Mouse (Mus musculus) neural tube, embryonic 13.5 days (tissue): ENCODE results near the gene Mon2. TPM values are rescaled to one million over a fixed set of nuclear protein-coding genes. Genes with fewer than 3 reads are reported as not detected.
A peak's percentile ranks its signal among the peaks of the same experiment; 100 is the strongest.

Experiments
- ATAC-seq: fragments of 200-750 bp; cut with Nextera tagmentation; 2 replicates; pipeline ENCODE4 v1.8.0; 2017; ENCODE audit warnings: low read depth, mild to moderate bottlenecking, moderate TSS enrichment, moderate library complexity
- H3K27ac ChIP-seq: fragments of 300-500 bp; sonication (generic); replicated peaks from 2 replicates; pipeline ENCODE4 v1.5.1; 2015; ENCODE audit warnings: moderate library complexity, mild to moderate bottlenecking, inconsistent platforms
- H3K27me3 ChIP-seq: fragments of 300-500 bp; sonication (generic); 2 replicates; pipeline ENCODE4 v1.6.1; 2015; ENCODE audit warnings: mild to moderate bottlenecking, inconsistent platforms
- H3K36me3 ChIP-seq: fragments of 300-500 bp; sonication (generic); 2 replicates; pipeline ENCODE4 v1.6.1; 2015; ENCODE audit warnings: mild to moderate bottlenecking, inconsistent platforms
- H3K4me1 ChIP-seq: fragments of 300-500 bp; sonication (generic); replicated peaks from 2 replicates; pipeline ENCODE4 v1.6.1; 2015; ENCODE audit warnings: inconsistent platforms
- H3K4me2 ChIP-seq: fragments of 300-500 bp; sonication (generic); 2 replicates; pipeline ENCODE4 v1.6.1; 2015; ENCODE audit warnings: inconsistent platforms, mild to moderate bottlenecking, moderate library complexity
- H3K4me3 ChIP-seq: fragments of 300-500 bp; sonication (generic); 2 replicates; pipeline ENCODE4 v1.5.1; 2015; ENCODE audit warnings: mild to moderate bottlenecking, inconsistent platforms
- H3K9ac ChIP-seq: fragments of 300-500 bp; sonication (generic); 2 replicates; pipeline ENCODE4 v1.6.1; 2015; ENCODE audit warnings: moderate library complexity, mild to moderate bottlenecking, inconsistent platforms
- H3K9me3 ChIP-seq: fragments of 300-500 bp; sonication (generic); 2 replicates; pipeline ENCODE4 v1.6.1; 2016; ENCODE audit warnings: inconsistent platforms
- WGBS: fragments of 180-500 bp; shearing (Covaris S2); methylation state at CpG from one replicate; pipeline ENCODE4 v1.1.7; 2015; 5-methylcytosine and 5-hydroxymethylcytosine counted together
- polyA plus RNA-seq: library from polyadenylated mRNA; unstranded; fragments of >200 nt; fragmentation: Nextera tagmentation; extraction: Ambion mirVana; gene quantifications from 2 replicates; pipeline ENCODE4 v1.2.1, GENCODE M21; 2015

The Mon2 gene
- polyA plus RNA-seq, 1 experiment from 2014 or later, result 26.7 TPM

DNA sequence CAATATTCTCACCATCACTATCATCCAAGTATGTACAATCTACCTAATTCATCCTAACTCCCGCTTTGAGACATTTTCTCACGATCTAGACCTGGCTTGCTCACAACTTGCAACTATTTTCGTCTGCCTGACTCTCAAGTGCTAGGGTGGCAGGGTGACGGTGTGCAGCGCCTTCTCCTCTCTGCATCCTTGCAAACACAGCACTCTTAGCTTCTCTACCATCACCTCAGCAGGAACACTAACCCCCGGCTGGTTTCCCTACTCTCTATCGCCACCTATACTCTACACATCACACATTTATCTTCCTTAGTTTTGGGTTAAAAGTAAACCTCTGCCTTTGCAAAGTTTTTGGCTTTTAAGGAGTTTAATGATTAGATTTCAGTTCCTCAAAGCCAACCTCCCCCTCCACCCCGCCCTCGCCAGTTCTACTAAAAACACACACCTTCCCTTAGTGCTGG, 88.6 kb downstream of the Mon2 start:
- WGBS, result 26% methylated on average over 9 of the region's 9 CpGs

GRCm38 (mm10) chr10:122986320-122987225, 89.7 kb downstream of the Mon2 start:
- Histone ChIP-seq H3K9ac (peak overlapping the region; percentile 100), H3K4me1 (peaks cover 43% of the 10 kb centered on the region), H3K9me3 (no peaks in the 10 kb centered on the region), H3K4me3 (peak overlapping the region; percentile 93), H3K36me3 (peaks cover 15% of the 10 kb centered on the region), H3K27me3 (no peaks in the 10 kb centered on the region), H3K4me2 (peak overlapping the region; percentile 88), H3K27ac (peak overlapping the region; percentile 100)
- peak; percentile 70 for ATAC-seq
- 10% methylated on average over 54 of the region's 54 CpGs for WGBS

More for the DNA sequence above, 88.6 kb downstream of the Mon2 start:
- peaks cover 17% of the 10 kb centered on the region for H3K36me3 ChIP-seq
- H3K9ac ChIP-seq, result 0 out of 2 replicates have a peak overlapping the region, but pooled peaks have one; percentile 23
- peak overlapping the region; percentile 11; the same call in 1 of the 2 replicates for H3K4me2 ChIP-seq
- H3K4me1 ChIP-seq, result peaks cover 33% of the 10 kb centered on the region
- H3K9me3 ChIP-seq, result no peaks in the 10 kb centered on the region
- no peaks in the 10 kb centered on the region for H3K27me3 ChIP-seq
- no peak for ATAC-seq
- no peak overlapping the region for H3K4me3 ChIP-seq
- 0 out of 2 replicates have a peak overlapping the region, but pooled peaks have one; percentile 23 for H3K27ac ChIP-seq

- Histone ChIP-seq H3K4me2 (peak overlapping the region; percentile 88), H3K27me3 (no peaks in the 10 kb centered on the region), H3K9ac (peak overlapping the region; percentile 100), H3K36me3 (peaks cover 13% of the 10 kb centered on the region), H3K9me3 (no peaks in the 10 kb centered on the region), H3K27ac (peak overlapping the region; percentile 100), H3K4me1 (peaks cover 50% of the 10 kb centered on the region), H3K4me3 (peak overlapping the region; percentile 93)
- WGBS, result 1% methylated on average over 71 of the region's 115 CpGs
- ATAC-seq, result peak; percentile 92
These were observed 90.6 kb downstream of the Mon2 start for GRCm38 (mm10) chr10:122985515-122986319.

GRCm38 (mm10) chr10:122985252-122985514, 91.1 kb downstream of the Mon2 start:
- Histone ChIP-seq H3K27ac (peak overlapping the region; percentile 100), H3K4me2 (peak overlapping the region; percentile 88), H3K4me3 (peak overlapping the region; percentile 93), H3K4me1 (peaks cover 50% of the 10 kb centered on the region), H3K9me3 (no peaks in the 10 kb centered on the region), H3K9ac (peak overlapping the region; percentile 100), H3K27me3 (no peaks in the 10 kb centered on the region), H3K36me3 (peaks cover 15% of the 10 kb centered on the region)
- under 1% methylated on average over 37 of the region's 37 CpGs for WGBS
- ATAC-seq, result peak; percentile 4; the same call in 1 of the 2 replicates

- H3K9ac ChIP-seq, result peak overlapping the region; percentile 100
- H3K9me3 ChIP-seq, result no peaks in the 10 kb centered on the region
- H3K4me2 ChIP-seq, result peak overlapping the region; percentile 88
- no peak for ATAC-seq
- peaks cover 50% of the 10 kb centered on the region for H3K4me1 ChIP-seq
- H3K36me3 ChIP-seq, result peaks cover 15% of the 10 kb centered on the region
- H3K4me3 ChIP-seq, result peak overlapping the region; percentile 93
- H3K27me3 ChIP-seq, result no peaks in the 10 kb centered on the region
- peak overlapping the region; percentile 100 for H3K27ac ChIP-seq
- 2% methylated on average over 10 of the region's 10 CpGs for WGBS
These were observed 91.6 kb downstream of the Mon2 start for GRCm38 (mm10) chr10:122984531-122985251.

DNA sequence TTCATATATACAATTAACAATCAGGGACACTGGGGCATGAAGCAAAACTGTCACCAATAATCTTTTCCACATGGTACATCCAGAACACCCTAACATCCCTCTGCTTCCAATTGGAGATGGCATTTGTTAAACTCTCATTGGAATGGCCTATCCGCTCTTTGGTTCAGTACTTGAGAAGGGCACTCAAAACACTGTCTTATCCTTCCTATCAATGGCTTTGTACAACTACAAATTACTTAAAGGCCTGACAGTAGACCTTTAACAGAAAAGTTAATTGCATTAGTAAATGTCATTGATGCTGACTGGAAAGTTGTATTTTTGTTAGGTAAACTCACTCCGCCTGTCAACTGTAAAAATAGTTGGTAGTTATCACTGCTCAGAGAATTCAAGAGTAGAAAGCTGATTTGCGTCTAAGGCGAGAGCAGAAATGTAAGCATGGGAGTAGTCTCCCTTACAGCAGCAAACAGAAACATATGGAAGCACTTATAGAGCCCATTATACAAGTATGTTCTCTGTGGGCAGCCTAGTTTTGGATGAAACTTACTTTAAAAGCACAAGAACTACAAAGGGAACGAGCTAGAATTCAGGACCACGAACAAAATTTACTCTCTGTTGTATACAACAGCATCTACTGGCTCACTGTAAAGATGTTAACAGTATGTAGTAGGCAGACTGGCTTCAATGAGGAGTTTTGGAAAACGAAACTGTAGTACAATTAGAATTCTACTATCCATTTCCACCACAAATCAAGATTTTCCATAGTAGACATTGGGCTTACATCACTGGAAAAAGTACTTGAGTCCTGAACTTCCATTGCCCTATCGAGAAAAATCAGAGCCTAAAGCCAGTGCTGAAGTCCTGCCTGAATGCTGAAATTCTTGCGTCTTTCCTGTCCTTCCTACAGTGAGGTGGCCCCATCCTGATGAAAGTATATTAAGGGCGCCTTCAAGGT, 92.5 kb downstream of the Mon2 start:
- Histone ChIP-seq H3K36me3 (peaks cover 20% of the 10 kb centered on the region), H3K4me3 (peak overlapping the region; percentile 93), H3K27me3 (no peaks in the 10 kb centered on the region), H3K4me2 (peak overlapping the region; percentile 88), H3K4me1 (peaks cover 50% of the 10 kb centered on the region), H3K9me3 (no peaks in the 10 kb centered on the region), H3K27ac (peak overlapping the region; percentile 100), H3K9ac (peak overlapping the region; percentile 100)
- no peak for ATAC-seq
- 43% methylated on average over 10 of the region's 10 CpGs for WGBS

GRCm38 (mm10) chr10:122982909-122983578, 93.3 kb downstream of the Mon2 start:
- Histone ChIP-seq H3K27me3 (no peaks in the 10 kb centered on the region), H3K27ac (peak overlapping the region; percentile 100)

DNA sequence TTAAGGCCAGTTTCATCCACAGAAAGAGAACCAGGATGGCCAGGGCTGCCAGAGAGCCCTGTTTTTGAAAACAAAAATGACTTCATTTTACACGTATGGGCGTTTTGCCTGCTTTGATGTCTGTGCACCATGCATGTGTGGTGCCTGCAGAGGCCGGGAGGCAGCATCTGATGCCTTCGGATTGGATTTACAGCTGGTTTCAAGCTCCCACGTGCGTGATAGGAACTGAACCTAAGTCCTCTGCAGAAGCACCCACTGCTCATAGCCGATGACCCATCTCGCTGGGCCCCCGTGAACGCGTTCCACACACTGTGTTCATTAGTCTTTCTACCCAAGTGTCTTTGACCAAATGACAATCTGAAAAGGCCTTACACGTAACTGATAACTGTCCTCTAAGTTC, 96.2 kb downstream of the Mon2 start:
- H3K9me3 ChIP-seq, result no peaks in the 10 kb centered on the region
- H3K36me3 ChIP-seq, result peaks cover 20% of the 10 kb centered on the region
- no peak for ATAC-seq
- no peak overlapping the region for H3K27ac ChIP-seq
- 94% methylated on average over 12 of the region's 12 CpGs for WGBS
- no peak overlapping the region for H3K9ac ChIP-seq
- H3K4me2 ChIP-seq, result no peak overlapping the region
- H3K27me3 ChIP-seq, result no peaks in the 10 kb centered on the region
- H3K4me3 ChIP-seq, result no peak overlapping the region
- H3K4me1 ChIP-seq, result peaks cover 62% of the 10 kb centered on the region

More at GRCm38 (mm10) chr10:122982909-122983578, 93.3 kb downstream of the Mon2 start:
- peak overlapping the region; percentile 100 for H3K9ac ChIP-seq
- H3K9me3 ChIP-seq, result no peaks in the 10 kb centered on the region
- peaks cover 52% of the 10 kb centered on the region for H3K4me1 ChIP-seq
- peak overlapping the region; percentile 93 for H3K4me3 ChIP-seq
- 63% methylated on average over 11 of the region's 11 CpGs for WGBS
- no peak for ATAC-seq
- H3K4me2 ChIP-seq, result peak overlapping the region; percentile 88
- H3K36me3 ChIP-seq, result peaks cover 20% of the 10 kb centered on the region

DNA sequence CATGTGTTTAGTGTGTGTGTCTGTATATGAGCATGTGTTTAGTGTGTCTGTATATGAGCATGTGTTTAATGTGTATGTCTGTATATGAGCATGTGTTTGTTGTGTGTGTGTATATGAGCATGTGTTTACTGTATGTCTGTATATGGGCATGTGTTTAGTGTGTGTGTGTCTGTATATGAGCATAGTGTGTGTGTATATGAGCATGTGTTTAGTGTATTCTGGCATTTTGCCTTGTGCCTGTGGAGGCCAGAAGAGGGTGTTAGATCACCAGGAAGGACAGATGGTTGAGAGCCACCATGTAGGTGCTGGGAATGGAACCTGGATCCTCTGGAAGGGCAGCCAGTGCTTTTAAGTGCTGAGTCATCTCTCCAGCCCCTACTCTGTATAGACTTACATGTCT, 96.9 kb downstream of the Mon2 start:
- no peak overlapping the region for H3K9ac ChIP-seq
- H3K9me3 ChIP-seq, result no peaks in the 10 kb centered on the region
- peaks cover 60% of the 10 kb centered on the region for H3K4me1 ChIP-seq
- H3K4me2 ChIP-seq, result no peak overlapping the region
- H3K27me3 ChIP-seq, result no peaks in the 10 kb centered on the region
- H3K36me3 ChIP-seq, result peaks cover 20% of the 10 kb centered on the region
- no peak overlapping the region for H3K4me3 ChIP-seq
- H3K27ac ChIP-seq, result no peak overlapping the region
- ATAC-seq, result no peak

- Histone ChIP-seq H3K36me3 (peaks cover 16% of the 10 kb centered on the region), H3K9me3 (no peaks in the 10 kb centered on the region), H3K9ac (no peak overlapping the region), H3K4me1 (peaks cover 28% of the 10 kb centered on the region), H3K27me3 (no peaks in the 10 kb centered on the region), H3K27ac (peak overlapping the region; percentile 42; the same call in 1 of the 2 replicates), H3K4me3 (no peak overlapping the region), H3K4me2 (no peak overlapping the region)
- WGBS, result 71% methylated on average over 9 of the region's 9 CpGs
- ATAC-seq, result no peak
These were observed 100.3 kb downstream of the Mon2 start for GRCm38 (mm10) chr10:122976038-122976437.
